Mouse (Mus musculus): ENCODE measurements around the gene Rabgap1. TPM values are rescaled to one million over a fixed set of nuclear protein-coding genes. Genes with fewer than 3 reads are reported as not detected.
A peak's percentile ranks its signal among the peaks of the same experiment; 100 is the strongest.

The Rabgap1 gene
- polyA plus RNA-seq, 1 experiment, result 55.1 TPM

- no peak for TF ChIP-seq CTCF (IDR thresholded peaks at IDR 0.05; ENCODE audit: borderline replicate concordance, extremely low read depth, insufficient read depth, insufficient read length)
- TF ChIP-seq POLR2A (IDR thresholded peaks at IDR 0.05; ENCODE audit: borderline replicate concordance, extremely low read depth, insufficient read depth, insufficient read length, poor library complexity, severe bottlenecking), result no peak
- peak; percentile 81 for DNase-seq (ENCODE audit: low read depth)
Measured at GRCm38 (mm10) chr2:37516922-37517462, 73.9 kb downstream of the Rabgap1 start.

GRCm38 (mm10) chr2:37518561-37519285, 75.6 kb downstream of the Rabgap1 start:
- no peak for TF ChIP-seq CTCF (IDR thresholded peaks at IDR 0.05; ENCODE audit: borderline replicate concordance, extremely low read depth, insufficient read depth, insufficient read length)
- no peak for TF ChIP-seq POLR2A (IDR thresholded peaks at IDR 0.05; ENCODE audit: borderline replicate concordance, extremely low read depth, insufficient read depth, insufficient read length, poor library complexity, severe bottlenecking)
- DNase-seq (ENCODE audit: low read depth), result no peak

- TF ChIP-seq POLR2A (IDR thresholded peaks at IDR 0.05; ENCODE audit: borderline replicate concordance, extremely low read depth, insufficient read depth, insufficient read length, poor library complexity, severe bottlenecking), result no peak
- TF ChIP-seq CTCF (IDR thresholded peaks at IDR 0.05; ENCODE audit: borderline replicate concordance, extremely low read depth, insufficient read depth, insufficient read length), result no peak
- DNase-seq (ENCODE audit: low read depth), result no peak
Measured at GRCm38 (mm10) chr2:37519286-37519640, 76.2 kb downstream of the Rabgap1 start.

- TF ChIP-seq CTCF (IDR thresholded peaks at IDR 0.05; ENCODE audit: borderline replicate concordance, extremely low read depth, insufficient read depth, insufficient read length) (no peak), POLR2A (IDR thresholded peaks at IDR 0.05; ENCODE audit: borderline replicate concordance, extremely low read depth, insufficient read depth, insufficient read length, poor library complexity, severe bottlenecking) (no peak)
- DNase-seq (ENCODE audit: low read depth), result no peak
Measured at GRCm38 (mm10) chr2:37527587-37527986, 84.5 kb downstream of the Rabgap1 start.

GRCm38 (mm10) chr2:37529397-37529796, 86.3 kb downstream of the Rabgap1 start:
- TF ChIP-seq POLR2A (IDR thresholded peaks at IDR 0.05; ENCODE audit: borderline replicate concordance, extremely low read depth, insufficient read depth, insufficient read length, poor library complexity, severe bottlenecking) (no peak), CTCF (IDR thresholded peaks at IDR 0.05; ENCODE audit: borderline replicate concordance, extremely low read depth, insufficient read depth, insufficient read length) (no peak)
- no peak for DNase-seq (ENCODE audit: low read depth)

- DNase-seq (ENCODE audit: low read depth), result no peak
- TF ChIP-seq POLR2A (IDR thresholded peaks at IDR 0.05; ENCODE audit: borderline replicate concordance, extremely low read depth, insufficient read depth, insufficient read length, poor library complexity, severe bottlenecking) (no peak), CTCF (IDR thresholded peaks at IDR 0.05; ENCODE audit: borderline replicate concordance, extremely low read depth, insufficient read depth, insufficient read length) (no peak)
Measured at GRCm38 (mm10) chr2:37530766-37531165, 87.7 kb downstream of the Rabgap1 start.

GRCm38 (mm10) chr2:37531639-37532038, 88.6 kb downstream of the Rabgap1 start:
- no peak for DNase-seq (ENCODE audit: low read depth)
- TF ChIP-seq CTCF (IDR thresholded peaks at IDR 0.05; ENCODE audit: borderline replicate concordance, extremely low read depth, insufficient read depth, insufficient read length) (no peak), POLR2A (IDR thresholded peaks at IDR 0.05; ENCODE audit: borderline replicate concordance, extremely low read depth, insufficient read depth, insufficient read length, poor library complexity, severe bottlenecking) (no peak)

GRCm38 (mm10) chr2:37549346-37550012, 106.4 kb downstream of the Rabgap1 start:
- no peak for DNase-seq (ENCODE audit: low read depth)
- TF ChIP-seq POLR2A (IDR thresholded peaks at IDR 0.05; ENCODE audit: borderline replicate concordance, extremely low read depth, insufficient read depth, insufficient read length, poor library complexity, severe bottlenecking), result no peak
- TF ChIP-seq CTCF (IDR thresholded peaks at IDR 0.05; ENCODE audit: borderline replicate concordance, extremely low read depth, insufficient read depth, insufficient read length), result no peak

GRCm38 (mm10) chr2:37556366-37556765, 113.3 kb downstream of the Rabgap1 start:
- no peak for DNase-seq (ENCODE audit: low read depth)
- TF ChIP-seq POLR2A (IDR thresholded peaks at IDR 0.05; ENCODE audit: borderline replicate concordance, extremely low read depth, insufficient read depth, insufficient read length, poor library complexity, severe bottlenecking), result no peak
- TF ChIP-seq CTCF (IDR thresholded peaks at IDR 0.05; ENCODE audit: borderline replicate concordance, extremely low read depth, insufficient read depth, insufficient read length), result no peak

- no peak for DNase-seq (ENCODE audit: low read depth)
Measured at GRCm38 (mm10) chr2:37565579-37565978, 122.5 kb downstream of the Rabgap1 start.

GRCm38 (mm10) chr2:37566035-37566434, 123.0 kb downstream of the Rabgap1 start:
- DNase-seq (ENCODE audit: low read depth), result no peak
- no peak for TF ChIP-seq POLR2A (IDR thresholded peaks at IDR 0.05; ENCODE audit: borderline replicate concordance, extremely low read depth, insufficient read depth, insufficient read length, poor library complexity, severe bottlenecking)
- no peak for TF ChIP-seq CTCF (IDR thresholded peaks at IDR 0.05; ENCODE audit: borderline replicate concordance, extremely low read depth, insufficient read depth, insufficient read length)

More at GRCm38 (mm10) chr2:37565579-37565978, 122.5 kb downstream of the Rabgap1 start:
- TF ChIP-seq POLR2A (IDR thresholded peaks at IDR 0.05; ENCODE audit: borderline replicate concordance, extremely low read depth, insufficient read depth, insufficient read length, poor library complexity, severe bottlenecking) (no peak), CTCF (IDR thresholded peaks at IDR 0.05; ENCODE audit: borderline replicate concordance, extremely low read depth, insufficient read depth, insufficient read length) (no peak)
